Mouse (Mus musculus) right cerebral cortex, adult 2 months (tissue): ENCODE results near the gene Dock3.

Experiments
- DNase-seq, 2 experiments: peaks; one replicate each; pipeline ENCODE4 v3.0.0; 2021 to 2022; ENCODE audit warnings: low spot score in 2 of 2

The Dock3 gene

GRCm38 (mm10) chr9:107027586-107027985 lies 204.1 kb downstream of the Dock3 start:
- no peak for DNase-seq

- DNase-seq = no peak
Observed at GRCm38 (mm10) chr9:107009841-107010240, 221.9 kb downstream of the Dock3 start.

- no peak for DNase-seq
Observed at GRCm38 (mm10) chr9:107003187-107003586, 228.5 kb downstream of the Dock3 start.

- DNase-seq = peak; percentile 19 to 28
Observed at GRCm38 (mm10) chr9:106970742-106971141, 261.0 kb downstream of the Dock3 start.

- DNase-seq = no peak
Observed at GRCm38 (mm10) chr9:106958452-106958851, 273.3 kb downstream of the Dock3 start.

- DNase-seq = no peak
Observed at GRCm38 (mm10) chr9:106955486-106955885, 276.2 kb downstream of the Dock3 start.

- peak; percentile 27 to 38 for DNase-seq
Observed at GRCm38 (mm10) chr9:106934998-106935397, 296.7 kb downstream of the Dock3 start.

GRCm38 (mm10) chr9:106914878-106915277 lies 316.8 kb downstream of the Dock3 start:
- DNase-seq = no peak

GRCm38 (mm10) chr9:106913759-106914158 lies 317.9 kb downstream of the Dock3 start:
- DNase-seq = no peak

GRCm38 (mm10) chr9:106911624-106912023 lies 320.1 kb downstream of the Dock3 start:
- DNase-seq = no peak

GRCm38 (mm10) chr9:106908715-106909114 lies 323.0 kb downstream of the Dock3 start:
- DNase-seq = no peak

GRCm38 (mm10) chr9:106908174-106908573 lies 323.5 kb downstream of the Dock3 start:
- DNase-seq = no peak

GRCm38 (mm10) chr9:106906597-106906996 lies 325.1 kb downstream of the Dock3 start:
- no peak for DNase-seq

- DNase-seq = no peak
Observed at GRCm38 (mm10) chr9:106903791-106904134, 327.9 kb downstream of the Dock3 start.

GRCm38 (mm10) chr9:106903099-106903790 lies 328.5 kb downstream of the Dock3 start:
- DNase-seq = no peak

- no peak for DNase-seq
Observed at GRCm38 (mm10) chr9:106901596-106901995, 330.1 kb downstream of the Dock3 start.

- no peak for DNase-seq
Observed at GRCm38 (mm10) chr9:106898901-106899300, 332.8 kb downstream of the Dock3 start.

GRCm38 (mm10) chr9:106893327-106893726 lies 338.4 kb downstream of the Dock3 start:
- no peak for DNase-seq

- no peak for DNase-seq
Observed at GRCm38 (mm10) chr9:106892552-106892875, 339.2 kb downstream of the Dock3 start.

GRCm38 (mm10) chr9:106891829-106892551 lies 339.7 kb downstream of the Dock3 start, which contains the start of gene Manf:
Gene Manf (minus strand): TSS chr9:106891979.
- peak; percentile 99 for DNase-seq

GRCm38 (mm10) chr9:106891341-106891741 lies 340.4 kb downstream of the Dock3 start:
- no peak for DNase-seq

GRCm38 (mm10) chr9:106890496-106891240 lies 341.0 kb downstream of the Dock3 start:
- no peak for DNase-seq

- no peak for DNase-seq
Observed at GRCm38 (mm10) chr9:106889321-106889720, 342.4 kb downstream of the Dock3 start.
